Mouse (Mus musculus): ENCODE results near the gene Npff.

The Npff gene

DNA sequence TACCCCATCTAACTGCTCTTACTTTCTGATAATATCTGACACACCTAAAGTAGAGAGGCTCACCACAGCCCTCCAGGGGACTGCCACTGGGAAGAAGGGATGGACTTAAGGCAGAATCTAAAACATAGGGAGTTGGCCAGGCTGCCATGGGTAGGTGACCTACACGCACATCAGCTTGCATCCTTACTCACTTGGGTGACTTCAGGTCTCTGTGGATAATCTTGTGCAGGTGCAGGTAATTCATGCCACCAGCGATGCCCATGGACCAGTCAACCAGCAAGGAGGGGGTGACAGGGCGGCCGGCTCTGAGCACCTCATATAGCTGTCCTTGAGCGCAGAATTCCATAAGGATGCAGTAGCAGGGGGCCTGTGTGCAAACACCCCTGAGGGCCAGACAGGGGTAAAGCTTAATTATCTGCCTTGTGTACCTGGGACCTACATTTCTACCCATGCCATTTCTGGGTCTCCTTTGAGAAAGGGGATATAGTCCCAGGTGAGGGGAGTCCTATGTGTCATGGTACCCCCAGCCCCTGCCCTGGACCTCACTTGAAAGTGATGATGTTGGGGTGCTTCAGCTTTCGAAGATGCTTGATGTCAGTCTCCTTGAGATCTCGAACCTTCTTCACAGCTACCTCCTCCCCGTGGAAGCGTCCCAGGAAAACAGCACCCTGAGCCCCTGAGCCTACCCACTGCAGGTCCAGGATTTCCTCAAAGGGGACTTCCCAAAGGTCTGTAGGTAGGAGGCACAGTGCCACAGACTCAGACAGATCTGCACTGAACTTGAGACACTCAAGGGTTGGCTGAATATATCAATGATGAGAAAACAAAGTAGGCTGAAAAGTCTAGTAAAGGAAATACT lies 20.6 kb downstream of the Npff start:
- no peak for DNase-seq (ENCODE audit: low spot score in 2 of 2)

DNA sequence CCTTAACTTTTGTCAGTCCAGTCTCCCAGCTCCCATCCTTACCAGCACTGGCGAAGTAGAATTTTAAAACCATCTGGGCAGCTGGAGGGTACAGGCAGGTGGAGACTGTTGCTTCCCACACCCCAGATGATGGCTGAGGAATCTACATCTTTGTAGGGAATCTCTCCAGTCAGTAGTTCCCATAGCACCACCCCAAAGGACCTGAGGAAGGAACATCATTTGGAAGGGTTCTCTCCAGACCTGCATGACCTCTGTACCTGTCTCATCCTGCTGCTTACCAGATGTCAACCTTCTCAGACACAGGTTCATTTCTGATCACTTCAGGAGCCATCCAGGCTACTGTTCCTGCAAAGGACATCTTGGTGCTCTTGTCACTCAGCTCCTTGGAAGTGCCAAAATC lies 21.3 kb downstream of the Npff start, which contains the start of gene Gm10337:
Gene Gm10337 (plus strand): TSS at position 276 of the 400 bp plus-strand sequence.
- no peak for DNase-seq (ENCODE audit: low spot score in 2 of 2)

DNA sequence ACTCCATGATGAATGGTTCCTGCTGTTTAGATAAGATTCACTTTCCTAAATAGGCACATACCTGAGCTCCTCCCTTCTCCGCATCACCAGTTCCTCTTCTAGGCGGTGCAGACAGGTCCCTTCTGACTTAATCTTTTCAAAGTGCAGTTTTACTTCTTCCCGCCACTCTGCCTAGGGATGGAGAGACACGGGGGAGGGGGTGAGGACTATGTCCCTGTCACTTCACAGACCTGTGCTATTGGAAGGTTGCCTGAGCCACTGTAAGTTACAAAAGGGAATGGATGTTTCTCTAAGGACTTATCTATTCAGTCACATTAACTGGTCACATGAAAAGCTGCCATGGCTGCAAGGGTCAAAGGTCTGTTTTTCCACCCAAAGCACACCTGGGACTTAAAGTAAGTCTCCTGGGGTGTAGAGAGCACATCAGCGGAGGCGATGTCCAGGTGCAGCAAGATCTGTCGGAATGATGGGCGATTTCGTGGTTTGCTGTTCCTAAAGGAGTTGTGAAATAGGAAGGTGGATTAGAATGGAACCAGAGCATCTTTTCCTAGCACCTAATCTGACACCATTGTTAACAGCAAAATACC lies 22.4 kb downstream of the Npff start:
- no peak for DNase-seq (ENCODE audit: low spot score in 2 of 2)

DNA sequence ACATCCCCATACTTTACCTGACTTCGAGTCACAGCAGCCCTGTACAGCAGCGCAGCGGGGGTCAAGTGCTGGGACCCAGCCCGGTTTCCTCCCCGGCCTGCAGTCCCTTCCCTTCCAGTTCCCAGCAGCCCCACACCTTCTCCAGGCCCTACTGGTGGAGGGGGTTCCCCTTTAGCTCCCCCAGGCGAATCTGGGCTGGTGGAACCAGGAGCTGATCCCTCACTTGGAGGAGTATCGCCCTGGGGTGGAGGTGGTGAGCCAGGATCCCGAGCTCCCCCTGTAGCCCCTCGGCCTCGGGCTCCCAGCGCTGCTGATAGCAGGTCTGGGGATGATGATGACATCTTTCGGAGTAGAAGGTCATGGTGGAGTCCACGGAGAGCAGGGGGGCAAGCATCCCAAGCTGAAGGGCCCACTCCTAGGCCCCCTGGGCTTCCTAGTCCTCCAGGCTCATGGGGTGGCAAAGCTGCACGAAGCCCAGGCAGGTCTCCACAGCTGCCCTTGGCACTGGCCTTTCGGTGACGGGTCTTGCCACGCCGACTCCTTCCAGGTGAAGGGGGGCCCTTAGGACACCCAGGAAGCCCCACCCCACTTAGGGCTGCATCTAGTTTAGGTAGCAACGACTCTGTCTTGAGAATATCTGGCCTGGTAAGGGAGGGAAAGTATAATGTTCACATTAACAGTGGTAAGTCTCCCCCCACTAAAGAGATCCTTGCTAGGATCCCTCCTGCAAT lies 23.5 kb downstream of the Npff start:
- no peak for DNase-seq (ENCODE audit: low spot score in 2 of 2)

DNA sequence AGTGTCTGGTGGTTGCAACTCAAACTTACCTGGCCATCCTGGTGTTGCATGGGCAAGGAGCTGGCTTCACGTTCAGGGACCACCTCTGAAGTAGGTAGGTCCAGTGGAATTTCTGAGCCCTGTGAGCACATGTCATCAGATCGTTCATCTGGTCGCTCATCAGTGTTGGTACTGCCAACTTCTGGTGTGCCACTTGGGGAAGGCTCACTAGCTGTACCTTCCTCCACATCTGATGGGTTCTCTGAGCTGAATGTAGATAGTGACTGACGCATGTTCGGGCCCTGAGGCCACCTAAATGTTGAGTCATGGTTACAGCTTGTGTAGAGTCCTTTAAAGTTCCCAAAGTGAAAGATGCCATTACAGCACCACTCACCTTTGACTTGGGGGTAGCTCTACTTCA lies 24.3 kb downstream of the Npff start:
- no peak for DNase-seq (ENCODE audit: low spot score in 2 of 2)

DNA sequence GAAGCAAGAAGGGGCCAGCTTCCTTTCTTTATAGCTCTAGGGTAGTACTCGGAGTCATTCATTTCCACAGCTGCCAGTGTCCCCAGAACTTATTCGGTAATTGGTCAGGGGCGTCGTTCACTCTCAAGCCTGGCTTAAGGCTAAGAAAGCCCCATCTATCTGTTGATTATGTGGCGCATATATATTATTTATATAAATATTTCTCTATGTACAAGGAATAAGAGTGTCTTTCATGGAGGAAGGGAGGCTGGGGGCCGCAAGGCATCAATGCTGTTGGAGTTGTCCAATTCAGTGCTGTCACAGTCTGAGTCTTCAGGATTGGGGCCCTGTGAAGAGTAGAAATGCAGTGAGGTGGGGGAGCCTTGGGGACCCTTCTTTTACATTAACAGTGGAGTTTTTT lies 24.9 kb downstream of the Npff start:
- DNase-seq (ENCODE audit: low spot score in 2 of 2): no peak

DNA sequence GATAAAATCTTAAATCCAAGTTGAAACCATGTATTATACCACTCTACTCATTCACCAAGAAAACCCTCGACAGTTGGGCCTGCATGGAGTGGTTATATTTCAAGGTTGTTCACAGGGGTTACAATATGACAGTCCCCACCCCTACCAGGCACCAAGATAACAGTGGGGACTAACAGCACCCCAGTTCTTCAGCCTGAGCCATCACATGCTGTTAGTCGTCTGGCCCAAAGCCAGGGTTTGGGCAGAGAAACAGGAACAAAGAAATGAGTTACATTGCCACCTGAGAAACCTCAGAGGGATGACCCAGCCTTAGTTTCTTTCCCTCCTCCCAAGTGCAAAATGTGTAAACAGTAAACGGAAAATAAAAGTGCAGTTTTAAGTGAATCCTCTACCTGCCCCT lies 25.4 kb downstream of the Npff start:
- no peak for DNase-seq (ENCODE audit: low spot score in 2 of 2)

DNA sequence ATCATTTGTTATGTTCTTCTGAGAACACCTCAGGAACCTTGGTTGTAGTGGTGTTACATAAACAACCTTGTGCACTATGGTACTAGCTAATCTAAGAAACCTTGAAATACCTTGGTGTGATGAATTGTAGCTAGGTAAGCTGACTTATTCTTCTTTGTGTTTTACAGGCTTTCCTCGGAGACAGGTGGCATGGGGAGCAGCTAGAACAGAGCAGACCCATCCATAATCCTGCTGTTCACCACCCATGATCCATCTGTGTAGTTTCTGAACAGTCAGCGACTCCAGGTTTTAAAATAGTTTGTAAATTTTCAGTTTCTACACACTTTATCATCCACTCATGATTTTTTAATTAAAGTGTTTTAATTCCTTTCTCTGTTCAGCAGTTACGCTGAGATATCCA lies 26.4 kb downstream of the Npff start:
- DNase-seq (ENCODE audit: low spot score in 2 of 2): no peak

DNA sequence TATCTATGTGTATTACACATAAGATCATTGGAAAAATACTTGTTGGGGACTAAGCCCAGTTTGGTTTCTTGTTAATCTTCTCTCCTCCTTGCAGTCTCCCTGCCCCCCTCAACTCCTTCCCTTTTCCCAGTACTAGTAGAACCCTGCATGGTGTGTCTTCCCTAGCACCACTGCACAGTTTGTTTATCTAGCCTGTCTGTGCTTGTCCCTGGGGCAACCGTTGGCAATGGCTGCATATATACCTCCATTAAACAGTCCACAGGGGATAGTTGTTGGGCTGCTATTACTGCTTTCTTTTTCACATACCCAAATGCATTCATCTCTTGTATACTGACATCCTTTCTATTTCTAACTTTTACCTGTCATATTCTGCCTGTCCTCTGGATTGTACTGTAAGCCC lies 37.1 kb downstream of the Npff start:
- DNase-seq (ENCODE audit: low spot score in 2 of 2): no peak

DNA sequence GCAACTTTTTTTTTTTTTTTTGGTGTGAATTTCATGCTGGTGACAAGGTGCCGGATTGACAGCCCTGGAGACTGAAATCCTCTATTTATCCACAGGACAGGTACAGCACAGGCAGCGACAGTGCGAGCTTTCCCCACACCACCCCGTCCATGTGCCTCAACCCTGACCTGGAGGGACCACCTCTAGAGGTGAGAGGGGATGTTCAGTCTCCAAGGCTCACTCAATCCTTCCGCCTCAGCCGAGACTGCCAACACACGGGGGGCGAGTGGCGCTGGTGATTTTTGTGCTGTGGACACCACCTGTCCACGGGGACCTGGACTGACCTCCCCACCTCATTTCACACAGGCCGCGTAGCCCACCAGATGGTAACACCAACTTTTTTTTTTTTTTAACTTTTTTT lies 38.9 kb downstream of the Npff start:
- no peak for DNase-seq (ENCODE audit: low spot score in 2 of 2)

DNA sequence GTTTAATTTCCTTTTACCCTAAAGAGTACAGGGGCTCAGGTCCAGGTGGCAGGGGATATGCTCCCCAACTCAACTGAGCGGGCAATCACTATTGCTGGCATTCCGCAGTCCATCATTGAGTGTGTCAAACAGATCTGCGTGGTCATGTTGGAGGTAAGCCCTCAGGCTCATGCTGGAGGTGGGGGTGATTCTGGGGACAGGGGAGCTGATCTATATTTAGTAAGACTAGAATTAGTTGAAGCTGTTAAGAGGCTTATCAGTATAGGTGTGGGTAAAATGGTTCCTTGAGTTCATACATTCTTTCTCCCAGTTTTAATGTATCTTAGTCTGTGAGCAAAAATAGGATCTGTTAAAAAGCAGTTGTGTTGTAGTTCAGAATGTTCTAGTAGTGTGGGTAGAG lies 41.6 kb downstream of the Npff start:
- DNase-seq (ENCODE audit: low spot score in 2 of 2): no peak

DNA sequence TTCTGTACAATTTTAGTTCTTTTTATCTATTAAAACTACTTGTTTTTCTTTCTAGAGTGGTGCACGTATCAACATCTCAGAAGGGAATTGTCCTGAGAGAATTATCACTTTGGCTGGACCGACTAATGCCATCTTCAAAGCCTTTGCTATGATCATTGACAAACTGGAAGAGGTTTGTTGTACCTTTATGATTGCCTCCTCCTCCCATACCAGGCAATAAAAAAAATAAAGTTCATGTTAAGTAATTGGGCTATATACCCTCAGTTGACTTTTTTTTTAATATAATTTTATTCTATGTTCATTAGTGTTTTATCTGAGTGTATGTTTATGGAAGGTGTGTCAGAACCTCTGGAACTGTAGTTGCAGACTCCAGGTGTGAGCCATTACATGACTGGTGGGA lies 50.2 kb downstream of the Npff start:
- DNase-seq (ENCODE audit: low spot score in 2 of 2): no peak
